Mouse (Mus musculus): ENCODE results near the gene Pou2f2.

Pou2f2 gene

GRCm38 (mm10) chr7:25179606-25180161 lies at the start of gene Pou2f2:
Pou2f2 (minus strand) TSS chr7:25179726.
- DNase-seq (ENCODE audit: low read depth), result peak; percentile 33

- DNase-seq (ENCODE audit: low read depth), result no peak
Observed at GRCm38 (mm10) chr7:25227523-25228300, 48.2 kb upstream of the Pou2f2 start.

GRCm38 (mm10) chr7:25222275-25222967 lies 42.9 kb upstream of the Pou2f2 start:
- DNase-seq (ENCODE audit: low read depth), result no peak

- peak; percentile 99 for DNase-seq (ENCODE audit: low read depth)
Observed at GRCm38 (mm10) chr7:25221102-25221883, 41.8 kb upstream of the Pou2f2 start, which contains the start of gene Zfp526. Zfp526 (plus strand) TSS chr7:25221425.

- DNase-seq (ENCODE audit: low read depth), result no peak
Observed at GRCm38 (mm10) chr7:25220457-25221101, 41.1 kb upstream of the Pou2f2 start, which contains the start of gene Dedd2. Dedd2 (minus strand) TSS chr7:25220615.

GRCm38 (mm10) chr7:25219756-25220456 lies 40.4 kb upstream of the Pou2f2 start:
- peak; percentile 97 for DNase-seq (ENCODE audit: low read depth)

- no peak for DNase-seq (ENCODE audit: low read depth)
Observed at GRCm38 (mm10) chr7:25219416-25219750, 39.9 kb upstream of the Pou2f2 start.

GRCm38 (mm10) chr7:25218705-25219415 lies 39.3 kb upstream of the Pou2f2 start:
- DNase-seq (ENCODE audit: low read depth), result peak; percentile 76

- DNase-seq (ENCODE audit: low read depth), result no peak
Observed at GRCm38 (mm10) chr7:25217653-25218395, 38.3 kb upstream of the Pou2f2 start.

- DNase-seq (ENCODE audit: low read depth), result no peak
Observed at GRCm38 (mm10) chr7:25214172-25214571, 34.6 kb upstream of the Pou2f2 start.

- no peak for DNase-seq (ENCODE audit: low read depth)
Observed at GRCm38 (mm10) chr7:25213099-25213498, 33.6 kb upstream of the Pou2f2 start.

- DNase-seq (ENCODE audit: low read depth), result no peak
Observed at GRCm38 (mm10) chr7:25210482-25210881, 31.0 kb upstream of the Pou2f2 start.

GRCm38 (mm10) chr7:25209161-25209622 lies 29.7 kb upstream of the Pou2f2 start:
- DNase-seq (ENCODE audit: low read depth), result no peak

- DNase-seq (ENCODE audit: low read depth), result no peak
Observed at GRCm38 (mm10) chr7:25206094-25206830, 26.7 kb upstream of the Pou2f2 start.

GRCm38 (mm10) chr7:25205355-25206093 lies 26.0 kb upstream of the Pou2f2 start:
- DNase-seq (ENCODE audit: low read depth), result no peak

- DNase-seq (ENCODE audit: low read depth), result no peak
Observed at GRCm38 (mm10) chr7:25203624-25204023, 24.1 kb upstream of the Pou2f2 start.

- peak; percentile 65 for DNase-seq (ENCODE audit: low read depth)
Observed at GRCm38 (mm10) chr7:25197384-25198018, 18.0 kb upstream of the Pou2f2 start.

- DNase-seq (ENCODE audit: low read depth), result no peak
Observed at GRCm38 (mm10) chr7:25196107-25196506, 16.6 kb upstream of the Pou2f2 start.
